Comparison of ENCODE assay signal across 16 mouse cellular contexts in the genomic region with DNA sequence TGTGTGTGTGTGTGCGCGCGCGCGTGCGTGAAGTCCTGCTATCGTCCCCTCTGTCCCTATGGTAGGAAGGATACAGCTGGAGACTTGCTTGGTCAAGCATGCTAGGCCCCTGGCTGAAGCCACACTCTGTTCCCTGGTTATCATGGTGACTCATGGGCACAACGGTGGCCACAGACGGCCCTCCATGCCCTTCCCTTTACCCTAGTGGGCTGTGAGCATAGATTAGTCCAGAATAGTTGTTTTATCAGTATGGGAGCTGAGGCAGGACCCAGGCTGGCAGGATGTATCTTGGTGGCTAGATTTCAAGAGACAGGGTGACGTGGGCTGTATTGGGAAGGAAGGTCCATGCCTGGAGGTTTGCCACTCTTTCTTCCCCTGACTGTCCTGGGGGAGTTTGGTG. TPM values are rescaled to one million over a fixed set of nuclear protein-coding genes. Genes with fewer than 3 reads are reported as not detected.
DNase-seq lines count a peak whose midpoint lies in the region; ATAC-seq and TF ChIP-seq lines count a peak whose summit lies in the region.
"Had no signal": no experiment of that assay in that cellular context is flagged by ENCODE, and none has a peak within 500 bp of the region (broad histone marks: within the 10 kb centered on the region; RNA-seq: fewer than 3 reads in every experiment).

No protein-coding gene starts in this region.

- intact Hi-C loops in heart, adult 2 months (cut with DNase I), result no loop called here

- no peak overlapping the region for H3K4me2 ChIP-seq in heart, embryonic 16.5 days (ENCODE audit: low read depth, low read length)
- no peak overlapping the region for H3K4me2 ChIP-seq in liver, embryonic 16.5 days (ENCODE audit: low read depth, low read length)
- H3K4me2 ChIP-seq in hindbrain, embryonic 14.5 days (replicated peaks), result no peak overlapping the region
- H3K4me2 ChIP-seq in midbrain, embryonic 14.5 days (ENCODE audit: low read length), result no peak overlapping the region
- H3K4me2 ChIP-seq: limb, embryonic 15.5 days; midbrain, embryonic 13.5 days had no signal

- H3K27me3 ChIP-seq in heart, adult 2 months (ENCODE audit: control insufficient read depth, insufficient read depth, low read length), result no peaks in the 10 kb centered on the region
- H3K27me3 ChIP-seq in heart, embryonic 16.5 days (ENCODE audit: control insufficient read depth, insufficient read depth, low read length), result no peaks in the 10 kb centered on the region
- no peaks in the 10 kb centered on the region for H3K27me3 ChIP-seq in liver, embryonic 16.5 days (ENCODE audit: control insufficient read depth, insufficient read depth, low read depth, low read length)
- H3K27me3 ChIP-seq in hindbrain, embryonic 14.5 days (ENCODE audit: control insufficient read depth, insufficient read depth, low read length), result no peaks in the 10 kb centered on the region
- no peaks in the 10 kb centered on the region for H3K27me3 ChIP-seq in midbrain, embryonic 14.5 days (ENCODE audit: control insufficient read depth, insufficient read depth, low read length)
- H3K27me3 ChIP-seq: limb, embryonic 15.5 days; midbrain, embryonic 13.5 days had no signal

- H3K79me2 ChIP-seq in heart, adult 2 months (replicated peaks; ENCODE audit: control insufficient read depth, insufficient read depth, low read length), result no peaks in the 10 kb centered on the region

- no peak overlapping the region for H3K9ac ChIP-seq in heart, adult 2 months (ENCODE audit: low read depth, low read length)
- no peak overlapping the region for H3K9ac ChIP-seq in heart, embryonic 16.5 days (ENCODE audit: low read length)
- H3K9ac ChIP-seq in liver, embryonic 16.5 days (ENCODE audit: low read depth, low read length), result no peak overlapping the region
- H3K9ac ChIP-seq in hindbrain, embryonic 14.5 days, result no peak overlapping the region
- H3K9ac ChIP-seq in midbrain, embryonic 14.5 days (replicated peaks; ENCODE audit: low read length), result no peak overlapping the region
- H3K9ac ChIP-seq: limb, embryonic 15.5 days; midbrain, embryonic 13.5 days had no signal

- TF ChIP-seq POLR2A in heart, adult 2 months (IDR thresholded peaks at IDR 0.05; ENCODE audit: insufficient read depth, low read depth, low read length), result no peak

- no peaks in the 10 kb centered on the region for H3K36me3 ChIP-seq in heart, adult 2 months (ENCODE audit: control insufficient read depth, insufficient read depth, low read length)
- H3K36me3 ChIP-seq in heart, embryonic 16.5 days (ENCODE audit: control insufficient read depth, insufficient read depth), result no peaks in the 10 kb centered on the region; the same call in 1 of the 2 replicates
- H3K36me3 ChIP-seq in liver, embryonic 16.5 days (ENCODE audit: control insufficient read depth, insufficient read depth), result no peaks in the 10 kb centered on the region
- H3K36me3 ChIP-seq in hindbrain, embryonic 14.5 days (replicated peaks; ENCODE audit: control insufficient read depth, insufficient read depth), result no peaks in the 10 kb centered on the region
- H3K36me3 ChIP-seq in midbrain, embryonic 14.5 days (ENCODE audit: control insufficient read depth, insufficient read depth, low read length), result no peaks in the 10 kb centered on the region
- H3K36me3 ChIP-seq: midbrain, embryonic 13.5 days had no signal

- 53% methylated on average over 10 of the region's 10 CpGs for WGBS in heart, adult 2 months
- WGBS in heart, embryonic 16.5 days, result 66% methylated on average over 10 of the region's 10 CpGs
- WGBS in liver, embryonic 16.5 days (ENCODE audit: insufficient replicate concordance), result 57% methylated on average over 10 of the region's 10 CpGs
- 85% methylated on average over 10 of the region's 10 CpGs for WGBS in hindbrain, embryonic 14.5 days
- 91% methylated on average over 10 of the region's 10 CpGs for WGBS in midbrain, embryonic 14.5 days

- H3K4me1 ChIP-seq in heart, adult 2 months (ENCODE audit: control insufficient read depth, insufficient read depth, low read length), result peaks cover 3% of the 10 kb centered on the region; the same call in 1 of the 2 replicates
- H3K4me1 ChIP-seq in heart, embryonic 16.5 days (ENCODE audit: control insufficient read depth, insufficient read depth, low read length), result peaks cover 26% of the 10 kb centered on the region
- H3K4me1 ChIP-seq in liver, embryonic 16.5 days (ENCODE audit: control insufficient read depth, low read depth, low read length), result no peaks in the 10 kb centered on the region
- H3K4me1 ChIP-seq in hindbrain, embryonic 14.5 days (replicated peaks; ENCODE audit: control insufficient read depth, insufficient read depth, low read length), result peaks cover 16% of the 10 kb centered on the region
- H3K4me1 ChIP-seq in midbrain, embryonic 14.5 days (ENCODE audit: control insufficient read depth, insufficient read depth, low read length), result peaks cover 21% of the 10 kb centered on the region

- H3K9me3 ChIP-seq in heart, embryonic 16.5 days (replicated peaks; ENCODE audit: control insufficient read depth, low read length), result no peaks in the 10 kb centered on the region
- no peaks in the 10 kb centered on the region for H3K9me3 ChIP-seq in liver, embryonic 16.5 days (replicated peaks; ENCODE audit: control insufficient read depth, low read length)
- H3K9me3 ChIP-seq in hindbrain, embryonic 14.5 days (ENCODE audit: control insufficient read depth, low read length), result no peaks in the 10 kb centered on the region
- no peaks in the 10 kb centered on the region for H3K9me3 ChIP-seq in midbrain, embryonic 14.5 days (ENCODE audit: control insufficient read depth, low read length)
- H3K9me3 ChIP-seq: hindbrain, embryonic 10.5 days; limb, embryonic 15.5 days; midbrain, embryonic 13.5 days had no signal

- ATAC-seq in heart, embryonic 16.5 days (replicated peaks; ENCODE audit: extremely low read depth, insufficient read depth, low FRiP score), result no peak
- ATAC-seq in liver, embryonic 16.5 days (ENCODE audit: low read depth), result 0 out of 2 replicates have a peak, but pooled peaks have one; percentile 32
- no peak for ATAC-seq in hindbrain, embryonic 14.5 days (ENCODE audit: low FRiP score)
- ATAC-seq in midbrain, embryonic 14.5 days (ENCODE audit: low FRiP score, low TSS enrichment), result no peak
- ATAC-seq: inflammation-experienced regulatory T-cells, adult 6 months; midbrain, embryonic 13.5 days had no signal

- H3K4me3 ChIP-seq in heart, adult 2 months, result no peak overlapping the region
- H3K4me3 ChIP-seq in heart, embryonic 16.5 days (ENCODE audit: low read length), result no peak overlapping the region
- no peak overlapping the region for H3K4me3 ChIP-seq in liver, embryonic 16.5 days (ENCODE audit: low read depth, low read length)
- H3K4me3 ChIP-seq in hindbrain, embryonic 14.5 days (replicated peaks; ENCODE audit: low read length), result no peak overlapping the region
- H3K4me3 ChIP-seq in midbrain, embryonic 14.5 days (replicated peaks; ENCODE audit: low read depth, low read length), result no peak overlapping the region
- H3K4me3 ChIP-seq: hindbrain, embryonic 10.5 days; limb, embryonic 15.5 days; midbrain, embryonic 13.5 days had no signal

- TF ChIP-seq CTCF in heart, adult 2 months (IDR thresholded peaks at IDR 0.05), result no peak

- peak; percentile 41 for DNase-seq in cerebellum, adult 9-11 months
- no peak for DNase-seq in cerebellum, postnatal 14 days
- peak; percentile 49 to 72 for DNase-seq in heart, adult 2 months
- no peak for DNase-seq in hindbrain, embryonic 14.5 days (ENCODE audit: low spot score)
- DNase-seq in kidney, adult 9 months, result no peak
- DNase-seq in midbrain, embryonic 14.5 days, result no peak
- DNase-seq: adrenal gland, adult 8-10 months; cerebellum, adult 11 months; gastrocnemius, postnatal 14 days; lung, postnatal 10 days had no signal

- peak overlapping the region; percentile 83 for H3K27ac ChIP-seq in heart, adult 2 months
- H3K27ac ChIP-seq in heart, embryonic 16.5 days (ENCODE audit: low read length), result peak overlapping the region; percentile 80
- H3K27ac ChIP-seq in liver, embryonic 16.5 days (ENCODE audit: low read length), result no peak overlapping the region
- H3K27ac ChIP-seq in hindbrain, embryonic 14.5 days, result no peak overlapping the region
- H3K27ac ChIP-seq in midbrain, embryonic 14.5 days (replicated peaks; ENCODE audit: low read depth, low read length), result no peak overlapping the region
- H3K27ac ChIP-seq: hindbrain, embryonic 10.5 days; limb, embryonic 15.5 days had no signal

- peak; percentile 63; the same call in 1 of the 2 replicates for TF ChIP-seq EP300 in heart, adult 2 months (IDR thresholded peaks at IDR 0.05; ENCODE audit: insufficient read depth, low read depth, low read length)

RNA-seq across cellular contexts. Expression of gene Tesc, which starts 31.3 kb away (rescaled TPM):
- total RNA-seq in heart, adult 2 months (2021), result 100 to 1,000 TPM; 200 to 231 TPM
- polyA plus RNA-seq in heart, adult 2 months (2012; rRNA removed), result 125 and 164 TPM in 2 replicates
- 9.8 and 10.6 TPM in 2 replicates for polyA plus RNA-seq in heart, embryonic 16.5 days (2015; fragmentation: Nextera tagmentation; extraction: Ambion mirVana)
- 1.3 and 1.9 TPM in 2 replicates for polyA plus RNA-seq in liver, embryonic 16.5 days (2015; fragmentation: Nextera tagmentation; extraction: Ambion mirVana)
- 4.3 and 4.9 TPM in 2 replicates for polyA plus RNA-seq in hindbrain, embryonic 14.5 days (2014; fragmentation: Nextera tagmentation; extraction: Ambion mirVana)
- 4.4 and 4.9 TPM in 2 replicates for polyA plus RNA-seq in midbrain, embryonic 14.5 days (2014; fragmentation: Nextera tagmentation; extraction: Ambion mirVana)

Comparison
In these comparisons a context has a peak if more than half of its experiments do, and no peak if none do; other contexts are left out.
1. DNase-seq: peak in cerebellum, adult 9-11 months (single experiment) and heart, adult 2 months (2 of 2); none in cerebellum, postnatal 14 days (0 of 2), hindbrain, embryonic 14.5 days (single experiment), kidney, adult 9 months (single experiment) and midbrain, embryonic 14.5 days (single experiment).
2. RNA of gene Tesc, which starts 31.3 kb away (polyA plus RNA-seq): 125 to 164 TPM in heart, adult 2 months; 9.8 to 10.6 TPM in heart, embryonic 16.5 days, 4.3 to 4.9 TPM in hindbrain, embryonic 14.5 days, 4.4 to 4.9 TPM in midbrain, embryonic 14.5 days and 1.3 to 1.9 TPM in liver, embryonic 16.5 days; every median in the first group is over 10 times any median in the second.
3. H3K27ac ChIP-seq: peak in heart, adult 2 months (single experiment) and heart, embryonic 16.5 days (single experiment); none in liver, embryonic 16.5 days (single experiment), hindbrain, embryonic 14.5 days (single experiment) and midbrain, embryonic 14.5 days (single experiment).